Mouse (Mus musculus) liver, adult 2 months (tissue): ENCODE results near the gene Usp7.

Experiments
- CTCF ChIP-seq: fragments of 200-500 bp; IDR thresholded peaks from 2 replicates; pipeline ENCODE4 v1.5.1; 2011; ENCODE audit warnings: low read depth, low read length, control low read depth
- POLR2A ChIP-seq: fragments of 200-500 bp; IDR thresholded peaks from 2 replicates; pipeline ENCODE4 v1.6.1; 2011; ENCODE audit warnings: low read length, control low read depth; ENCODE audit not compliant: insufficient read depth; ENCODE audit errors: extremely low read depth

GRCm38 (mm10) chr16:8737666-8738541 is 54.2 kb downstream of the Usp7 start:
- TF ChIP-seq CTCF = no peak
- TF ChIP-seq POLR2A = no peak
